Mouse (Mus musculus): ENCODE measurements around the gene Coro6. TPM values are rescaled to one million over a fixed set of nuclear protein-coding genes. Genes with fewer than 3 reads are reported as not detected.

Gene Coro6
- polyA plus RNA-seq, 1 experiment, result not detected

- H3K27ac ChIP-seq (ENCODE audit: insufficient read depth, low read depth, low read length), result peak within 1 kb of the TSS; percentile 74
- TF ChIP-seq CTCF (IDR thresholded peaks at IDR 0.05; ENCODE audit: insufficient read depth, low read depth, low read length), result no peak
- peak; percentile 51; the same call in 1 of the 2 replicates for TF ChIP-seq POLR2A (IDR thresholded peaks at IDR 0.05; ENCODE audit: insufficient read depth, low read depth, low read length)
- peak within 1 kb of the TSS; percentile 80 for H3K4me3 ChIP-seq (ENCODE audit: insufficient read depth, low read depth, low read length)
- H3K4me1 ChIP-seq (ENCODE audit: control insufficient read depth, insufficient read depth, low read length), result peaks cover 57% of the 10 kb centered on the region
- WGBS, result 7% methylated on average over 86 of the region's 87 CpGs
These were observed 27.5 kb downstream of the Coro6 start, which contains the start of gene Ankrd13b for GRCm38 (mm10) chr11:77489591-77490235. Gene Ankrd13b (minus strand): TSS chr11:77489678.

- TF ChIP-seq CTCF (IDR thresholded peaks at IDR 0.05; ENCODE audit: insufficient read depth, low read depth, low read length) (no peak), POLR2A (IDR thresholded peaks at IDR 0.05; ENCODE audit: insufficient read depth, low read depth, low read length) (no peak)
- Histone ChIP-seq H3K27ac (ENCODE audit: insufficient read depth, low read depth, low read length) (peak overlapping the region; percentile 74; the same call in 1 of the 2 replicates), H3K4me1 (ENCODE audit: control insufficient read depth, insufficient read depth, low read length) (peaks cover 56% of the 10 kb centered on the region), H3K4me3 (ENCODE audit: insufficient read depth, low read depth, low read length) (no peak overlapping the region)
- WGBS, result 47% methylated on average over 6 of the region's 6 CpGs
These were observed 28.2 kb downstream of the Coro6 start for GRCm38 (mm10) chr11:77490451-77490850.

DNA sequence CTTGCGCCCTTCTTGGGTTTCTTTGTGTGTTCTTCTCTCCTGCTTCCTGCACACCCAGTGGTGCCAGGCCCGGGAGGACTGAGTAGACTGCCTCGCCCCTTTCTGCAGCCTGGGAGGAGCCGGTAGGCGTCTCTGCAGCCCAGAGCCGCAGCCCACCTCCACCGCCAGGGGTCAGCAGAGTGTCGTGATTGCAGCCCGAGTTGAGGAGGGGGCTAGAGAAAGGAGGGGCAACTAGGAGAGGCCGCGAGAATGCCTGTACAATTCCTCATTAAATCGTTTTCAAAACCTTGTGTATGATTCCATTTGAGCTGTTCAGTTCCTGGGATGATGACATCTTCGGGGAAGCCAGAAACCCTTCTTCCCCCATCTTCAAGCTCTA lies 28.9 kb downstream of the Coro6 start:
- peak overlapping the region; percentile 91 for H3K27ac ChIP-seq (ENCODE audit: insufficient read depth, low read depth, low read length)
- H3K4me3 ChIP-seq (ENCODE audit: insufficient read depth, low read depth, low read length), result peak overlapping the region; percentile 89
- no peak for TF ChIP-seq POLR2A (IDR thresholded peaks at IDR 0.05; ENCODE audit: insufficient read depth, low read depth, low read length)
- TF ChIP-seq CTCF (IDR thresholded peaks at IDR 0.05; ENCODE audit: insufficient read depth, low read depth, low read length), result peak; percentile 96
- peaks cover 52% of the 10 kb centered on the region for H3K4me1 ChIP-seq (ENCODE audit: control insufficient read depth, insufficient read depth, low read length)
- WGBS, result 1% methylated on average over 13 of the region's 13 CpGs

GRCm38 (mm10) chr11:77491502-77492291 lies 29.5 kb downstream of the Coro6 start:
- peaks cover 50% of the 10 kb centered on the region for H3K4me1 ChIP-seq (ENCODE audit: control insufficient read depth, insufficient read depth, low read length)
- peak overlapping the region; percentile 89 for H3K4me3 ChIP-seq (ENCODE audit: insufficient read depth, low read depth, low read length)
- H3K27ac ChIP-seq (ENCODE audit: insufficient read depth, low read depth, low read length), result peak overlapping the region; percentile 91
- WGBS, result under 1% methylated on average over 23 of the region's 23 CpGs
- no peak for TF ChIP-seq CTCF (IDR thresholded peaks at IDR 0.05; ENCODE audit: insufficient read depth, low read depth, low read length)
- no peak for TF ChIP-seq POLR2A (IDR thresholded peaks at IDR 0.05; ENCODE audit: insufficient read depth, low read depth, low read length)

DNA sequence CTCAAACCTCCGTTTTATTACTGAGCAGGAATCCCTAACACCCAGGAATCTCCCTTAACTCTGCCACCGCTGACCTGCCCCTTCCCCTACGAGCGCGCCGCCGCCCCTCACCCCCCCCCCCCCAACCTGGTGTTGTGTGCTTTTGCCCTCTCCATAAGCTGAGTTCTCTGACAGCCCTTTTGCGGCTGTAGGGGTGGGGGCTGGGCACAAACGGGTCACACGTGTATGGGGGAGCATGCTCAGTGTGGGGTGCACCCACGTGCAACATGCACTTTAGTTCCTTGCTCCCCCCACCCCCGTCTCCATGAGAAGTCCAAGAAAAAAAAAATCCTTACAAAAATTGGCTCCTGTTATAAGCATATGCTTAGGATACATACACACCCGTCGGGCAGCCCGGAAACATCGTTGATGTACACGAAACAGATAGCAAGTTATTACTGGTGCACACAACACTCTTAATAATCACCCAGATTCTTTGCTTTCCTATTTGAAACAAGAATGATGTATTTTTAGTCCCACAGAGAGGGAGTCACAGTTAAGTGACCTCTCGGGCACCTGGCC lies 30.2 kb downstream of the Coro6 start:
- Histone ChIP-seq H3K27ac (ENCODE audit: insufficient read depth, low read depth, low read length) (peak overlapping the region; percentile 96), H3K4me1 (ENCODE audit: control insufficient read depth, insufficient read depth, low read length) (peaks cover 50% of the 10 kb centered on the region), H3K4me3 (ENCODE audit: insufficient read depth, low read depth, low read length) (peak overlapping the region; percentile 89)
- no peak for TF ChIP-seq POLR2A (IDR thresholded peaks at IDR 0.05; ENCODE audit: insufficient read depth, low read depth, low read length)
- no peak for TF ChIP-seq CTCF (IDR thresholded peaks at IDR 0.05; ENCODE audit: insufficient read depth, low read depth, low read length)
- under 1% methylated on average over 18 of the region's 18 CpGs for WGBS

- TF ChIP-seq POLR2A (IDR thresholded peaks at IDR 0.05; ENCODE audit: insufficient read depth, low read depth, low read length), result peak; percentile 77
- TF ChIP-seq CTCF (IDR thresholded peaks at IDR 0.05; ENCODE audit: insufficient read depth, low read depth, low read length), result peak; percentile 26; the same call in 1 of the 2 replicates
- 2% methylated on average over 32 of the region's 32 CpGs for WGBS
- Histone ChIP-seq H3K4me1 (ENCODE audit: control insufficient read depth, insufficient read depth, low read length) (peaks cover 53% of the 10 kb centered on the region), H3K4me3 (ENCODE audit: insufficient read depth, low read depth, low read length) (peak overlapping the region; percentile 89), H3K27ac (ENCODE audit: insufficient read depth, low read depth, low read length) (peak overlapping the region; percentile 96)
These were observed 30.7 kb downstream of the Coro6 start for GRCm38 (mm10) chr11:77492911-77493332.

- 2% methylated on average over 71 of the region's 74 CpGs for WGBS
- Histone ChIP-seq H3K27ac (ENCODE audit: insufficient read depth, low read depth, low read length) (peak within 1 kb of the TSS; percentile 96), H3K4me3 (ENCODE audit: insufficient read depth, low read depth, low read length) (peak within 1 kb of the TSS; percentile 89), H3K4me1 (ENCODE audit: control insufficient read depth, insufficient read depth, low read length) (peaks cover 52% of the 10 kb centered on the region)
- TF ChIP-seq CTCF (IDR thresholded peaks at IDR 0.05; ENCODE audit: insufficient read depth, low read depth, low read length) (no peak), POLR2A (IDR thresholded peaks at IDR 0.05; ENCODE audit: insufficient read depth, low read depth, low read length) (no peak)
These were observed 31.5 kb downstream of the Coro6 start, which contains the start of gene Git1 for GRCm38 (mm10) chr11:77493512-77494343. Gene Git1 (plus strand): TSS chr11:77493562.

- 17% methylated on average over 4 of the region's 4 CpGs for WGBS
- H3K4me1 ChIP-seq (ENCODE audit: control insufficient read depth, insufficient read depth, low read length), result peaks cover 52% of the 10 kb centered on the region
- TF ChIP-seq POLR2A (IDR thresholded peaks at IDR 0.05; ENCODE audit: insufficient read depth, low read depth, low read length) (no peak), CTCF (IDR thresholded peaks at IDR 0.05; ENCODE audit: insufficient read depth, low read depth, low read length) (no peak)
- H3K27ac ChIP-seq (ENCODE audit: insufficient read depth, low read depth, low read length), result peak overlapping the region; percentile 27; the same call in 1 of the 2 replicates
- peak overlapping the region; percentile 89 for H3K4me3 ChIP-seq (ENCODE audit: insufficient read depth, low read depth, low read length)
These were observed 32.1 kb downstream of the Coro6 start for GRCm38 (mm10) chr11:77494344-77494676.
